Mouse (Mus musculus) brain, embryonic 14.5 days (tissue): ENCODE results near the gene Cxcl12.

ENCODE experiments used
- CTCF ChIP-seq: fragments of 200-500 bp; IDR thresholded peaks from 2 replicates; pipeline ENCODE4 v1.5.1; 2012; ENCODE audit warnings: inconsistent platforms, mild to moderate bottlenecking, moderate library complexity, borderline replicate concordance; ENCODE audit not compliant: insufficient read depth, insufficient read length; ENCODE audit errors: extremely low read depth
- POLR2A ChIP-seq: fragments of 200-500 bp; IDR thresholded peaks from 2 replicates; pipeline ENCODE4 v1.6.1; 2012; ENCODE audit warnings: mild to moderate bottlenecking, inconsistent platforms, borderline replicate concordance; ENCODE audit not compliant: poor library complexity, insufficient read depth, insufficient read length, severe bottlenecking; ENCODE audit errors: extremely low read depth

DNA sequence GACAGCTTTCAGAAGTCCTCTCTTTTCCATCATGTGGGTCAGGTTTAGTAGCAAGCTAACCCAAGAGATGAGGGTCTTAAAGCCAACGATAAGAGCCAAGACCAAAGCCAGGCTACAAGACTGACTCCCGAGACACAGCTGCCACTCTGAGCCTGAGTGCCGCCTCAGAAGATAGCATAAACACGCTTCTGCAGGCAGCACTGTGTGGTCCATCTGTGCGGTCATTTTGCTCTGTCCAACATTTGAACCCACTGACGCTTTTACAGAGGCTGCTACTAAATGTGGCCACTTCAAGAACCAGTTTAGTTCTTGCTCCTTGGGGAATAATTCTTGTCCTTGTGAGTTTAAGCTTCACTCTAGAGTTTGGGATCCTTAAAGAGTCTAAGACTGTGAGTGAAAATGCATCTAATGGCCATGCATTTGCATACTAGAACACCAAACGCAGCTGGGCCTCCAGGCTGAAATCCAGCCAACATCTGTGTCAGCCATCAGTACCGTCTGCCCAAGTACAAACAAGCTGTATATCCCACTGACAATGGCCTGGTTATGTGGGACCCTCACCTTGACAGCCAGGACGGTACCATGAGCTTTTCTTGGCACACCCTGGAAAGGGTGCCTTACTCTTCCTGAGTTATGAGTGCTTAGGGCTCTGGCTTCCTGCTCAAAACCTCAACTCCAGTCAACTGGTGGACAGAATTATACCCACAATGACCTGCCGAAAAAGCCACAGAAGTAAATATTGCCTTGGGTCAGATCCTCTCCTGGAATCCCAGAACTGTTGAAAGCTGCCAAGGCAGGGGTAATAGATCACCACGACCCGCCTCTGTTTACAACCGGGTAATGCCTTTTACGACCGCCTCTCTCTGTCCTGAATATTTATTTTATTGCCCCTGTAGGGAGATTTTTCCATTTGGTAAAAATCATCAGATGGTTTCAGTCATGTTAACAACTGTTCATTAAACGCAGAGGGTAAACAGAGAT, 8.3 kb upstream of the Cxcl12 start:
- TF ChIP-seq POLR2A (no peak), CTCF (no peak)
